Mouse (Mus musculus): ENCODE results near the gene Ky. TPM values are rescaled to one million over a fixed set of nuclear protein-coding genes. Genes with fewer than 3 reads are reported as not detected.

Gene Ky
- total RNA-seq (2021): 1 to 10 TPM; 2.3 to 3.5 TPM

DNA sequence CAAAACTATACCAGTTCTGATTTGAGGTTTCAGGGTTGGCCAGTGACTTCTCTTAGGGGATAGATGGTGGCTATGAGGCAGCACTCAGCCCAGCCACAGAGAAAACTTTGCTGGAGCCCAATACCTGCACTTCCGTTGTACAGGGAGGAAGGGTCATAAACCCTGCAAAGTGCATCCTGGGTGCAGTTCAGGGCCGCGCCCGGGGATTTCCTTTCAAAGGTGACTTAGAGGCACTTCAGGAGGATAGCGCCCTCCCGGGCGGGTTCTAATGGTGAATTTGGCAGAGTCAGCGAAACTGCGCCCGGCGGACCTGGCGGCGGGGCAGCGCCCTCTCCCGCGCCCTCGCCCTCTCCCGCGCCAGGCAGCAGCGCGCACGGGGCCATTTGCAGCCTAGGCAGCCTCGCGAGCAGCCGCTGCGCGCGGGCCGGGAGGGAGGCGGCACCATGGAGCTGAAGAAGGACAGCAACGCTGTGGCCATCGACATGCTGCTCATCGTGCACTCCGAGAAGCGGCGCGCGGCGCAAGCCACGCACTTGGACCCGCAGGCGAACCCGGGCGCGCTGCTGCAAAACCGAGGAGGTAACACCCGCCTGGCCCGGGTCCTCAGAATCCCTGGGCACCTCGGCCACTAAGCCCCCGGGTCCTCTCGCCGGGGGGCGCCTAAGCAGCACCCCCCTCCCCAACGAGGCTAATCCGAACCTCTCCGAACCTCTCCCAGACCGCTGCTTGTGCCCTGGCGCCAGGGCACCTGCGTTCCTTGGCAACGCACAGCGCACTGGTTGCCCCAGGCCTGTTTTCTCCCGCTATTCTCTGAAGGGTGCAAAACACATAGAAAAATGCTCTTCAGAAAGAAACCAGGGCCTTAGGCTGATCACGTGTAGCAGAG is at the start of gene Ky:
Ky (plus strand) TSS at position 51 of the 886 bp plus-strand sequence.
- intact Hi-C loops (cut with DNase I): no loop called here
- peak in 1 of 2 experiments; percentile 51 for DNase-seq (ENCODE audit: extremely low spot score in 1 of 2, low spot score in 2 of 2)

DNA sequence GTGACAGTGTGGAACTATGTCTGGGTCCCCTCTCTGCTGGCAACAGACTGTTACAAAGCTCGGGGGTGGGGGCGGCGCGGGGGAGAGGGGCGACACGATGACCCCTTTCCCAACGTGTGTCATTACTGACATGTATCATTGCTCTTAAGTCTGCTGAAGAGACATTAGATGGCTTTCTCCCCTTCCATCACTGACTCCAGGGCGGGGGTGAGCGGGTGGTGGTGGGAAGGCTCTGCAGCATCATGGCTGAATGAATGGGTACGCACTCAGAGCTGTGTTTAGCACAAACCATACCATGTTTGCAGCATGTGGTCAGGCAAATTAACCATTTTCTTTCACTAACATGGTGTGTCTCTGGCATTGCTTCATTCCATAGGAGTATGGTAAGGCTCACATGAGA is 43.3 kb upstream of the Ky start:
- DNase-seq (ENCODE audit: extremely low spot score in 1 of 2, low spot score in 2 of 2): peak in 1 of 2 experiments; percentile 13
- intact Hi-C loops (cut with DNase I): no loop called here

DNA sequence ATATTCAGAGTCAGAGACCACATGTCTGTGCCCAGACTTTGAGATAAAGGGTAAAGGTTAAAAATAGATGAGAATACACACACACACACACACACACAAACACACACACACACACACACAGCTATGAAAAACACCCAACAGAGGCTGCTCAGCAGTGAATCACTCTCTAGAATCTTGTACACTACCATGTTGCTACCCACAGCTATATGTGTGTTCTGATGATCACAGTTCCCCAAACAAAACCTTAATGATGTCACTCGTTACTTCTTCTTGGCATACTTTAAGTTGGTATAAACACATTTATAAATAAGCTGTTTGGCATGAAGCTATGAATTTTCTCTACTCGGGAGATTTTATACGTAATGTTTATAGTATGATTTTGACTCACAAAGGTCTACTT is 40.5 kb upstream of the Ky start:
- intact Hi-C loops (cut with DNase I): no loop called here
- DNase-seq (ENCODE audit: extremely low spot score in 1 of 2, low spot score in 2 of 2): no peak

DNA sequence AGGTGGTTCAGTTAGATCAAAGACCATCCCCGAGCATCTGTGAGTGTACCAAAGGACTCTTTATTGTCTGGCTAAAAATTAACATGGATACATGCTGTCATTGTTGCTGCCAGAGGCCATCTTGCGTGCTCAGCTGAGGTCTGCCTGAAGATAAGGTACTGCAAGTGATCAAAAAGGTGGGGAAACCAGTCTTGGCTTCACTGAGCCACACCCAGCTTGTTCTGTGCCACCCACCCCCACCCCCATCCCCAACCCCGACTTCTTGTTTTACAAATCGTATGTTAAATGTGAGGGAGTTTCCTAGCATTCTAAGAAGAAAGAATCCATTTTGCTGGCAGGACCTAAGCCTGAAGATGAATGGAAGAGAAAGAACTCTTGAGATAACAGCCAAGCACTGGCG is 39.8 kb upstream of the Ky start:
- intact Hi-C loops (cut with DNase I): no loop called here
- DNase-seq (ENCODE audit: extremely low spot score in 1 of 2, low spot score in 2 of 2): peak in 1 of 2 experiments; percentile 1

DNA sequence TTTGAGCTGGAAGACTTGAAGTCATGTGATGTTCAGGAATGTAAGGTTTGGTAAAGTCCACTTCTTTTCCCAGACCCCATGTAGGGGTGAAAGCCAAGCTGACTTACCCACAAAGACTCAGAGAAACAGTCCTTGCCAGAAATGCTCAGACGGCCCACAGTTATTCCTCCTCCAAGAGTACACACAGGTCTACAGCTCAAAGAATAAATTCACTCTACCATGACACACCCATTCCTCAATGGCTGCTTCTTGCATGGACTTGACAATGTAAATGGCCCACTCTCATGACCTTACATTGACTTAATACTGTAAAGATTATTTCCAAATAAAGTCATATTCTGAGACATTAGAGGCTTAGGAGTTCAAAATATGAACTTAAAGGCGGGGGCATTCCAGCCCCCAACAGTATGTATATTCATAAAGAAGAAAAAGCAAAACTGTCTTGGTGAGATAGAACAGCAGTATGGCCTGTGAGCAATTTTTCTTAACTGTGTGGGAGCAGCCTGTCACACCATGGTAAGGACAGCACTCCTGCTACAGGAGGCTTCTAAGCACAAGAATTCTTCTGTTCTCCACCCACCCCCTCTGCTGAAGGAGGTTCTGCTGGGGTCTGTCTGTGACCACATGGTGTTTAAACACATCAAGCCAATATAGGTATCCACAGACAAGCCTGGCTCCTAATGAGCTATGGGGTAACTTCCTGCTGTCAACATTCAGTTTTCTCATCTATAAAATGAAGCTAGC is 35.3 kb upstream of the Ky start:
- intact Hi-C loops (cut with DNase I): no loop called here
- DNase-seq (ENCODE audit: extremely low spot score in 1 of 2, low spot score in 2 of 2): peak in 1 of 2 experiments; percentile 9

DNA sequence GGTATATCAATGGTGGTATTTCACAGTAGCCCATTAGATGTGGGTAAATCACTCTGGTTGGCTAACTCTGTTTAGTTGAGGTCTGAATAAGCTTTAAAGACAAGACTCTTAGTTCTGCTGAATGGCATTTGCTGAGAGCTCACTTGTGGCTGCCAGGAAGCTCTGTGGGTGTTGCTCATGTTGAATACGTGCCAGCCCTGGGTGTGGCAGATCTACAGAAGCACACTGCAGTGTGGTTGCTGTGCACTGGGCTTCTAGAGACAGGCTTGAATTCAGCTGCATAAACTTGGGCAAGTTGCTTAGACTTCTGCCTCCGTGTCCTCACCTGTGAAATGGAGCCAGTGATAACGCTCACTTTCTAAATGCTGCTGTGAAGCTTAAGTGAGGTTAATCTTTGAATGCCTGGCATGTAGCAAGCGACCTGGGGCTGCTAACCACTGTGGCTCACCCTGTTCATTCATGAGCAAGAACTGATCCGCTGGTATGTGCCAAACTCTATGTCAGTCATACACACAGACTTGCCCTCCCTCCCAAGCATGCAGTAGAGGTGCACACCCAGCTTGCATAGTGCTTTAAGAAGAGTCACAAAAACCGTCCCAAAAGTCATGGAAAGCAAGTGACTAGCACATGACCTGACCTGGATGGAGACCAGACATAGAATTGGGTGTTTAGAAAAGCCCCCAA is 27.6 kb upstream of the Ky start:
- no peak for DNase-seq (ENCODE audit: extremely low spot score in 1 of 2, low spot score in 2 of 2)
- intact Hi-C loops (cut with DNase I): no loop called here

DNA sequence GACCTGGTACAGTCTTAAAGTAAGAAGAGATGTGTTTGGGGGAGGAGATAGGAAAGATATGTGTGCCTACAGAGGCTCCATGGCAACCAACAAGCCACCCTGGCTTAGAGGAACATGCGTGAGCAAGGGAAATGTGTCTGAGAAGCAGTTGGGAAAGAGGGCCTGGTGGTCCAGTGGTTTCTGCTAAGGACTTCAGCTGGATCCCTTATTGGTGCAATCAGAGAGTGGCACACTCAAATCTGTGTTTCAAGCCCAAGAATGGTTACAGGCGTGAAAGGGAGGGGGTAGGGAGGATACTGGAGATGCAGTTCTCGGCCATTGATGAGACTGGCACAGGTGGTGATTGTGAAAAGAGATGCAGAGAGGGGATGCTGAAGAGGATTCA is 27.1 kb upstream of the Ky start:
- intact Hi-C loops (cut with DNase I): no loop called here
- DNase-seq (ENCODE audit: extremely low spot score in 1 of 2, low spot score in 2 of 2): no peak

DNA sequence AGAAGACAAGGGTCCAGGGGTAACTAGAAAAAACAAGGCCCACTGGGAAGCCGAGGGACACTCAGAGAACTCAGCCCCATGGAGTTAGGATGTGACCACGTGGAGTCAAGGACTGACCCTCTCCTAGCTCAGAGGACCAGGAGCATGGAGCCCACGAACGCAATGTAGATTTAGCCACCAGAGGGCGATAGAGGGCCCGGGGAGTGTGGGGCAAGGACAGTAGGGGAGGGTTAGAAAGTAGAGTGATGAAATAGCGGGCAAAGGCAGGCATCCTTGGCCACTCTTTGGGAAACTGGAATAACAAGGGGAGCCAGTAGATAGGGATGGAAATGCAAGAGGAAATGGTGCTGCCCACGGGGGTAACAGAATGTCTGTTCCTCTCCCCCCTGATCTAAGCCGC is 26.5 kb upstream of the Ky start:
- DNase-seq (ENCODE audit: extremely low spot score in 1 of 2, low spot score in 2 of 2): no peak
- intact Hi-C loops (cut with DNase I): no loop called here

DNA sequence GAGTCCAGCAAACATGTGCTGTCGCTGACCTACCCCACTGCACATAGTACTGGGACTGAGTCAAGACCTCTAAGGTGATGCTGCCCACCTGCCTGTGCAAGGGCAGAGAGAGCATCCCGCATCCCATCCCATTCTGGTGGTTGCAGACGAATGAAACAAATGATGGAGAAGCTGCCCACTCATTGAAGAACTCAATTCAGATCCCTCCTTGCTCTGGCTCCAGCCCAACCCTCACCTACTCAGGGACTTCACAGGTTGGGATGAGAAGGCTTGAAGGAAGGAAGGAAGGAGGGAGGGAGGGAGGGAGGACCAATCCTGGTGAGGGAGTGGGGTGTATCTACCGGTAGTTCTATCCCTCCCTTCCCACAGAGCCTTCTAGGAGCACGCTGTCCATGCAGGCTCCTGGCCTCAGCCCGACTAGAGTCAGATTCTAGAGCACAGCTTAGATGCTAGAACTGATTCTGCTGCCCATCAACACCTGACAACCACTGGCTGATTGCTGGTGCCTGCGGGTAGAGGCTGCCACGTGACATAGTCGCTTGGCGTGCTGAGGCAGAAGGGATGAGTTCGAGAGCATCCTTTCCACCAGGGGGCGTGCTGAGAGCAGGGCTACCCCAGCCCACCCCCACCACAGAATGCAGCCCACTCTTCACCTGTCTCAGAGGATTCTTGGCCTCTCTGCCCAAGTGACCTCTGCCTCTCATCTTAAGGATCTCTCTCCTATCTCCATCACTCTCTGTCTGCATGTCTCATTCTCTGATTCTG is 13.3 kb upstream of the Ky start:
- peak in 1 of 2 experiments; percentile 29 for DNase-seq (ENCODE audit: extremely low spot score in 1 of 2, low spot score in 2 of 2)
- intact Hi-C loops (cut with DNase I): no loop called here

DNA sequence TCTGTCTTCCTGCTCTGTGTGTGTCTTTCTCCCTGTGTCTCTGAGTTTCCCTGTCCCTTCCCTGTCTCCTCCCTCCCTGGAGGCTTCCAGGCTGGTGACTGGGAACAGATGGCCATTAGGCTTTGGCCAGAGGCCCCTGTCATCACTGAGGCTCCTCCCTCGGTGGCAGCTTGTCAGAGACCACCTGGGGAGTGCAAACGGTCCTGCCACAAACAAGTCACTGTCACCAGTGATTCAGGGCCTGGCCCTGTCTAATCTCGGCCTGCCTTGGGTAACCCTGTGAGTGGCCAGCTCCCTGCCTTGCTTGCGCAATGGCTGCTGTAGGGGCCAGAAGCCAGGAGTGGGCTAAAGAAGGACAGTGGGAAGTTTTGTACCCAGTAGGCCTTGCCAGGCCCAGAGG is 12.5 kb upstream of the Ky start:
- intact Hi-C loops (cut with DNase I): no loop called here
- DNase-seq (ENCODE audit: extremely low spot score in 1 of 2, low spot score in 2 of 2): peak in 1 of 2 experiments; percentile 40

DNA sequence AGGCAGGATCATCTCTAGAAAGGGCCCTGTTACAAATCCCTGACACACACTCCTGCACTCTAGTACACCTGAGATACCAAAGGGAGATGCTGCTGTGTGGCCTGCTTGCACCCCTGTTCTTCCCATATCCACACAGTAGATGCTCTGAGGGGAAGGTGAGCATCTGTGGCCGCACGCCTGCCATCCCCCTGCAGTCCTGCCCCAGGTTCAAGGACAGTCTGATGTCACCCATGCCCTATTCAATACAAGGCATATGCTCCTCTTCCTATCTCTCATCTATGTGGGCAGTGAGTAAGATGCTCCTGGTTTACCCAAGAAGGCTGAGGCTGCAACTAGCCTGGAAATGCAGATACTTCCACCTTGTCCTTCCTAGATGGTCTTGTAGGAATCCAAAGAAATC is 11.6 kb upstream of the Ky start:
- peak in 1 of 2 experiments; percentile 5 for DNase-seq (ENCODE audit: extremely low spot score in 1 of 2, low spot score in 2 of 2)
- intact Hi-C loops (cut with DNase I): no loop called here

DNA sequence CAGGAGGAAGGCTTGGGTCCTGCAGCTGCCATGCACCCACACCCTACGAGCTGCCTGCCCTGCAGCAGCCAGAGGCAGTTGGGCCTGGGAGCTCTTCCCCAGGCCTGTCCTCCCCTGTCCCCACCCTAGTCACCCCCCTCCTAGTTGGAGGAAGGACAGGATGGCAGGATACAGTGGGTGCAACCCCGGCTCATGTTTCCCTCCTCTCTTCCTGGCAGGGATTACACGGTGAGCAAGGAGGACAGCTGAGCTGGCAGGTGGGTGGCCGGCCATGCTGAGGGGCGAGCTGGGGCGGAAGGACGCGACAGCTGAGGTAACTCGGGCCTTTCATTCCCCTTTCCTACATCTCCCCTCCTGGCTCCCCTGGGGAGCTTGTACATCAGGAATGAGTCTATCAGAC is 11.1 kb upstream of the Ky start:
- peak in 1 of 2 experiments; percentile 20 for DNase-seq (ENCODE audit: extremely low spot score in 1 of 2, low spot score in 2 of 2)
- intact Hi-C loops (cut with DNase I): no loop called here

DNA sequence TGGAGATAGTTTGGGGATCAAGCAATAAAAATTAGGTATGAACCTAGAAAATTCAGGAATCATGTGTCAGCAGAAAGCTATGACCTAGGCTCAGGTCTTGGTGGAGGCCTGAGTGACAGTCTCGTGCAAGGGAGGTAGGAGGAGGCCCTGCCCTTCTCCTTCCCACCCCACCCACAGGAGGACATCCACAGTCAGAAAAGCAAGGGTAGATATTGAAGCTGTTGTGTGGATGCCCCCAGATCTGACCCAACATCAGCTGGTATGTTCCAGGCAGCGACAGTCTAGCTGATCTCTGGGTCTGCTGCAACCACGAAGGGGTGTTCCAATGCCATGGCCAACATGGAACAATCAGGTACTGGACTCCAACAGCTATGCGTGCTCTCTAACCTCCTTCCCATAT is 10.3 kb upstream of the Ky start:
- DNase-seq (ENCODE audit: extremely low spot score in 1 of 2, low spot score in 2 of 2): peak in 1 of 2 experiments; percentile 6
- intact Hi-C loops (cut with DNase I): no loop called here

DNA sequence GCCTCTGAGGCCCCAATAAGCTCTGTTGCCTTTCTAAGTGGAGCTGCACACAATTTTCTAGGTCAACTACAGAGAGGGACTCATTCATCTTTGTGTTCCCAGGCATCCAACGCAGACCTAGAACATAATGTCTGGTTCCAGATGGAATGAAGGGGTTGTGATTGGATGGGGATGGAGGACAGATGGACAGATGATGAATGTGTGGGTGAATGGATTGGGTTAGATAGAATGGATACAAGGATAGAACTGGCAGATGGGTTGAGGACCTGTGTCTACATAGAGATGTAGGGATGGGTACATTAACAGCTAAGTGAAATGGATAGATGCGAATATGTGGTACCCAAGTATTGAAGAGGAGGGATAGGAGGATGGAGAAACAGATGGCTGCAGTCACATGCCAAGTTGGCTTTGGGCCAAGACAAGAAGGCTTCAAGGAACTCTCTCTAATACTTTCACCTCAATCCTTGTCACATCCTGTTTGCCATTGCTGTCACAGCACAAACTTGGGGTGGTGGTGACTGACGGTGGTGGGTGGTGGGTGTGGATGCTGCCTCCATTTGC is 9.0 kb upstream of the Ky start:
- peak; percentile 27 to 44 for DNase-seq (ENCODE audit: extremely low spot score in 1 of 2, low spot score in 2 of 2)
- intact Hi-C loops (cut with DNase I): no loop called here

DNA sequence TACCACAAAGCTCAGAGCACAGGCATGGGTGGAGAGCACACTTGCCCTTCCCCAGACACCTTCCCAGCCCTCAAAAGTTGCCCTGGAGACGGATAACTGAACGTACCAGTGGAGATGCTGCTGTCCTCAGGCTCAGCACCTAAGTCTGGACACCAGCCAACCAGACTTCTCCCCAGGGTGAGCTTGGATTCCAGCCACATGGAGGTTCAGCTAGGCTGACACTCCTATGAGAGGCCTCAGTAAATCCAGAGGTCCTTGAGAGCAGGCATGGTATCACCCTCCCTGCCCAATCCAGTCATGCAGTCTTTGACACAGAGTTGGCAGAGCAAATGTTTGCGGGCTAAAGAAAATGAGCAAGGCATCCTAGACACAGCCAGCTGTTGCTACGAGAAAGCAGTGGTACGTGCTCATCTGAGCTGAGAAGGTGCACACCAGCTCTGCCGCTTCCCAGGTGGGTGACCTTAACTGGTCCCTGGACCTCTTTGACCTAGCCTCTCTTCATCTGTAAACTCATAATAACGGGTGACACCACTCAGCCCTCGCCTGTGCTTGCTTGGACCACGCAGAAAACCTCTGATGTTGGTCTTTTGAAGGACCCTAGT is 8.4 kb upstream of the Ky start:
- DNase-seq (ENCODE audit: extremely low spot score in 1 of 2, low spot score in 2 of 2): peak in 1 of 2 experiments; percentile 40
- intact Hi-C loops (cut with DNase I): no loop called here

DNA sequence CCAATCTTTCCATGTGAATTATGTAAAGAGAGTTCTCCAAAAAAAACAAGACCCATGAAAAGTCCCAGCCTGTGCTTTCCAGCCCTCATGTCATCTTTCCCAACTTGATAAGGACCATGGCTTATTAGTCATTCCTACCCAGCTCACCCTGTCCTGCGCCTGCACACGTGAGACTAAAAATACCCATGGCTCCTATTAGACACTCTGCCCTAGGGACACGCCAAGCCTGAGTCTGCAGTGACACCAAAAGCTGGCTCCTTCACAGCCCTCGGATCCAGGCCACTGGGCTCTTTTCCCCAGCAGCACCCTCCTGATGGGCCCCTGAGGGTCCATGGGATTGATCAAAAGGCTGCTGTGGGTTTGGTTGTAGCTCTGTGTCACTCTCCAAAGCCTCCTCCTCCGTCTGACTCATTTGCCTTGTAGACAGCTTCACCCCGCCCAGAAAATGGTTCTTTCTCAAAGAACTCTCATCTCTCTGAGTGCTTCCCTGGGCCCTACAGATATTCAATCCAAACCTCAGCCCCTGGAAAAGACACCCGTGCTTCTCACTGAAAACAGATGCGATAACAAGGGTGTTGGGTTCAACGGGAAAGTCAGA is 7.6 kb upstream of the Ky start:
- intact Hi-C loops (cut with DNase I): no loop called here
- DNase-seq (ENCODE audit: extremely low spot score in 1 of 2, low spot score in 2 of 2): peak in 1 of 2 experiments; percentile 18

DNA sequence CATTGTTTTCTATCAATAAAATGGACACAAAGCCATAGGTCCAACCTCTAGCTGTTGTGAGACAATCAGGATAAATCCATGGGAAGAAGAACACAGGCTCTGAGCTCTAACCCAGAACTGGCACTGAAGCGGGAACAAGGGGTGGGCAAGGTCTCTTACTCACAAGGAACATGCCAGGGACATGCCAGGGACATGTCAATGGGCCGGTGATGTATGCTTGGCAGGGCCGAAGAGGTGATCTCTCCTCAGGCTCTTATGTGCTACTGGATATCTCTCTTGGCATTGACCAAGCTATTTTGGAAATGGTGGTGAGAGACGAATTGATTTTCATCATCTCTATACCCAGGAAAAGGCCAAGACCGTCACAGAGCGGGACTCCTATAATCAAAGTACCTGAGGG is 6.8 kb upstream of the Ky start:
- intact Hi-C loops (cut with DNase I): no loop called here
- peak in 1 of 2 experiments; percentile 15 for DNase-seq (ENCODE audit: extremely low spot score in 1 of 2, low spot score in 2 of 2)

DNA sequence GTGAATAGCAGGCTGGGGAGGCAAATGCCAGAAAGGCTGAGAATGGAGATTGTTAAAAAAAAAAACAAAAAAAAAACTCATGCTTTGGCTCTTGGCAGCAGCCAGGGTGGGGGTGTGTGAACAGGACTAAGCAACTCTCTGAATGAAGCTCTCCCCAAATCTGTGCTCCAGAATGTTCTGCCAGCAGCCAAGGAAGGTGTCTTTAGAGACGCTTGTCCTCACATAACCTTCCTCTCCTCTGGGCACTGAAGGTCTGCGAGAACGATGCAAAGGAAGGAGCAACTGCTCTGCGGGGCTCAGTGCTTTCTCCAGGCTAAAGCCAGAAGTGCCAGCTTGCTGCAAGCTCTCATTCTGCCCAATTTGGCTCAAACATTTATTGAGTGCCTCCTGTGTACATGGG is 6.3 kb upstream of the Ky start:
- intact Hi-C loops (cut with DNase I): no loop called here
- DNase-seq (ENCODE audit: extremely low spot score in 1 of 2, low spot score in 2 of 2): peak; percentile 63 to 71

Measured in left cerebral cortex, postnatal 10 days (tissue).